Mouse (Mus musculus): ENCODE measurements at regions not wholly inside any gene's neighbourhood (a gene's known extent, or its start where the extent isn't known, plus 50 kb on each side); places are given as distances from the start of the nearest gene placed in this dataset.

DNA sequence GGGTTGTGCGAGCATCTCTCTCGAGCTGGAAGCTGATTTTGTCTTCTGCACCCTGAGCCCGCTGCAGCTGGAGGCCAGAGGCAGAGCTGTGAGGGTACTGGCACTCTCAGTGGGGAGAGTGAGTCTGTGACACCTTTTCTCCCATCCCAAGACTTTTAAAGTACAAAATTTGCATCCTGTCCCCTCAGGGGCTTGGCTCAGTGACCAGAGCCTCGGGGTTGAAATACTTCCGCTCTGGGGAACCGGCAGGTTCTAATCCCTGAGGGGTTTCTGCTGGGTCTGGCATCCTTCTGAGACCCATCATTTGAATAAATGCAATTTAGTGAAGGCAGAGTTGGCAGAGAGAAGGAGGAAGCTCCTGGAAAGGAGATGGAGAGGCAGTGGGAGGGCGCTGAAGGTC, 340.5 kb upstream of the Smim15 start:
- no peak for DNase-seq (ENCODE audit: extremely low read depth, low read depth)

DNA sequence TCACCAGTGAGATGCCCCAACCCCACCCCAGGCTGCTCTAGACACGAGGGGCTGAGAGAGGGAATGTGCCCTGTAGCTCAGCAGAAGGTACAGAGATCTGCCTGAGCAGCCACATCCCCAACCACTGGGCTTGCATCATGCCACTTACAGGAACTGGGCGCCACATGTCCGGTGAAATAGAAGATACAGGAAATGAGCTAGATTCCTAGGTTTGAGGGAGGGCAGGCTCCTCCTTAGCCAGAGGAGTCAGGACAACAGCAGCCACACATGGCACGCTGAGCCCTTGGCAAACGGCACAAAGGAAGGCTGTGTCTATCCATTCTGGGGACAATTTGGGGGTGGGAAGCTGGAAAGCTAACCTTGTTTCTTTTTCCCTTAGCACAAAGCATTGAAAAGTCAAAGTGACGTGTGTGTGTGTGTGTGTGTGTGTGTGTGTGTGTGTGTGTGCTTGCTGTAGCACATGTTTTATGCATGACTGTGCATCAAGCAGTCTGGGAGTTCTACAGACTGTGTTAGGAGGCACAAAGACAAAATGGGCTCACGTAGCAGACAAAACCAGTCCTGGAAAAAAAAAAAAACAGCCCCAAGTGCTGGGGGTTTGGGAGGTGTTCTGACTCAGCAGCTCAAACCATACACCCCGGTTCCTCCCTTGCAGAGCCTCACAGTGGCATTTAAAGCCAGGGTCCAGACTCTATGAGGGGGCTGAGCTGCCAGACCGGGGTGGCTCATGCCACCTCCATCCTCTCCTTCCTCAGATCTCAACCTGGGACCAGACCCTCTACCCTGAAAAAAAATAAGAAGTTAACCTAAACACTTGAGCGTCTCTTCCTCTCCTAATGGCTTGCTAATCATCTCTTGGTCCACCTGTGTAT, 343.7 kb upstream of the Smim15 start:
- no peak for DNase-seq (ENCODE audit: extremely low read depth, low read depth)

DNA sequence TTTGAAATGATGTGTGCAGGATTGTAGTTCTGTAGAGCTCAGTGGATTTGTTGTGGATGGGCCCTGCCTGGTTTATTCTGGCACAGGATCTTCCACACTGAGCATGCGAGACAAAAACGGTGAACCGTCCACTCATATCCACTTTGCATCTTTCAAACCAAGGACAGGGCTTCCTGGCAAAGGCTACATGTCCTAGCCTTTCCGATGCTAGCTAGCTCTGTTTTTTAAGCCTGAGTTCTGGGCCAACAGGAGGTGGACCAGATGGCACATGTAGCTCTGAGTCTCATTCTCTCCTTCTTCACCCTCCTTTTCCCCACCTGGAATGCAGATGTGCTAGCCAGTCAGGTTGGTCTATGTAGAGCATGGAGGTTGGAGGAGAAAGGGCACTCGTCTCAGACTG, 345.0 kb upstream of the Smim15 start:
- DNase-seq (ENCODE audit: extremely low read depth, low read depth): no peak

DNA sequence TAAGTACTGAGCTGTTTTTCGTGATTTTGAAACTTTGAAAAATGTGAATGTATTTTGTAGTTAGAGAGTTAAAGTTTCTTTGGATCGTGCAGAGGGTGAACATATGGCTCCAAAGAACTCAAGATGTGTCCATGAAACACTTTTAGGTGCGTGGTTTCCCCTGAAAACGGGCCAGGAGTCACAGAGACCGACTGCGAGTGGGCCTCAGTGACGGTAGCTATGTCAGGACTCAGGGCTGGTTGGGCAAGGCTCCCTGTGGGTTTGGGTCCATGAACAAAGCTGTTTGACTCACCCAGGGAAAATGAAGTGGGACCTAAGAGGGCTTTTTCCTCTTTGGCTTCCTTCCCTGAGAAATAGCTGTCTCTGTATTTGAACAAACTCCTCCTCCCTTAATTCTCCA, 345.9 kb upstream of the Smim15 start:
- no peak for DNase-seq (ENCODE audit: extremely low read depth, low read depth)

DNA sequence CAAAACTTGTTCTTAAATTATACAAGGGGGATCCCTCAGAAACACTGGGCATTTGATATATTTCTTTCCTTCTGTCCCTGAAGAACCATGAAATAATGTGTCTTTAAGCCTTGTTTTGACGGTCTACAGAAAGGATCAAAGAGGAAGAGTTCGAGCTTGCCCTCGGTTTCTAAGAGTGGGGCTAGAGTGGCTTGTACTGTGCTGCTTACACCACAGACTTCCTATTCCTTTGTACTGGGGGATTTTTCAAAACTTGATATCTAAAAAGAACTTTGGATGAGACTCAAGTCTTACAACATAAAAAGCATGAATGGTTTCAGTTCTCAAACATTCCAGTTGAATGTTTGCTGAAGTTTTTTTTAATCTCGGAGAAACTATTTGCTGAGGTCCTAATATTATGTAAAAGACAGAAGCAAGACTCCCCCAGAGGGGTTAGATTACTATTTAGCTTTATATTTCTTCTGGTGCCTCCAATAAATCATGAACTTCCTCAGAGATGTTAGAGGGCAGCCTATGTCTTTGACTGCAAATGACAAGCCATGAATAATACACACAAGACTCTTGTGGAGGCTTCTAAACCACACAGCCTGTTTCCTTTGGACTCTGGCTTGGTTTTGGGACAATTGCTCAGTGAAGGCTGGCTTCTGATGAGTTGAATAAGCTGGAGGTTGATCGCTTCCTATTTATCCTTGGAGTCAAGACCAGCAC, 352.0 kb upstream of the Smim15 start:
- DNase-seq (ENCODE audit: extremely low read depth, low read depth): no peak

DNA sequence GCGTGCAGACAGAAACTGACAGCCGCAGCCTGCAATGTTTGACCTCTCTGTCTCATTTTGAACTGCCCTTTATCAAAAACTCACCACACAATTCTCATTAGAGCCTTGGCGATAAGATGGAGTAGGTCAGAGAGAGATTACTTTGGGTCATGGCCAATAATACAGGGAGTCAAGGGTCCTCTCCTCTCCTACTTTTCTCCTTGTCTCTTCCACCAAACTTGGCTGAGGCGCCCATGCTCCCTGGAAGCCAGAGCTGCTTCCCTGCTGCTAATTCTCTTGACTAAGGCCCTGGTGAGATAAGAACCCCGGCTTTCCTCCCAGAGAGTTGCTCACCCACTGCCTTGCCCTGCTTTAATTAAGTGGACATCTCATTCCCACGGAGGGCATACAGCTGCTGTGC, 355.3 kb upstream of the Smim15 start:
- DNase-seq (ENCODE audit: extremely low read depth, low read depth): no peak

DNA sequence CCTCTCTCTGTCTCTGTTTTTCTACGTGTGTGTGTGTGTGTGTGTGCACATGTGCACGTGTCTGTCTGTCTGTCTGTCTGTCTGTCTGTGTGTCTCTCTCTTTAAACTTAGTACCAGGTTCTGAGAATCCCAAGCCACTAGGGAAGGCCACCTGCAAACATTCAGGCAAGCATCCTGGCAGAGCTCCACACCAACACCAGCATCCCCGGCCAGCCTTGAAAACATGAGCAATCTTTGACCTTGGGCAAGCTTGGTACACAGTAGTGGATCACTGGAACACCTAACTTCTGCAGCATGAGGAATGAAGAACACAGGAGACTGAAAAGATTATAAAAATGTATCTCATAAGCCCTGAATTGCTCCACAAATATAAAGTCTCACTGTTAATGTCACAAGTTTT, 359.0 kb upstream of the Smim15 start:
- DNase-seq (ENCODE audit: extremely low read depth, low read depth): no peak

DNA sequence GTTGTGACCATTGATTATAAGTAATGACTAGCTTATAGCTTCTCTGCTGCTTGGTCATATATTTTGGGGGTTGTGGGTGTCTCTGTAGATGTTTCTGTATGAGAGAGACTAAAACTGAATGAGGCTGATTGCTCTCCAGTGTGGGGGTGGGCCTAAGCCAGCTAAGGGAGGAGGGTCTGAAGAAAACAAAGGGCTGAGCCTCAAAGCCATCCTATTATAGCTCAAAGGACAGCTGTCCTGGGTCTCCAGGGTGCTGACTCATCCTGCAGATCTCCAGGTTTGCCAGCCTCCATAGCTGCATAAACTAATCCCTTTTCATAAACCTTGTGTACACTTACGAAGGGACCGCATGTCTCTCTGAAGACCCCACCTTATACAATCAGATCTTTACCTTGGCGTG, 360.3 kb upstream of the Smim15 start:
- no peak for DNase-seq (ENCODE audit: extremely low read depth, low read depth)

DNA sequence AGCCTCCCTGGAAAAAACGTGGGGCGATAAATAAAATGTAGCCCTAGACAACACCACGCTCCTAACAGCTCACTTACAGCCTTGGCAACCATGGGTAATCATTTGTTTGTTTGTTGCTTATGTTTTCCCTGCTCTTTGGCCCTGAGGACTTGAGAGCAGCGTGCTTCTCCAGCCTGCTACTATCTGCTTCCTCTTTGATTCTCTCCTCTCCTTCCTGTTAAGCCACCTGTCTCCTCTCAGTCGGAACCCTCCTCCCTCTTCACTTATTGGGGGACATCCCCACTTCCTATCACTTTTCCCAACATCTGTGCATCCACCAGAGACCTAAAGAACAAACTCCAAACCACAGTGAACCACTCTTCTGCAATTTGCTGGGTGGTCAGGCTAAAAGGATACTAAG, 362.5 kb upstream of the Smim15 start:
- DNase-seq (ENCODE audit: extremely low read depth, low read depth): no peak

DNA sequence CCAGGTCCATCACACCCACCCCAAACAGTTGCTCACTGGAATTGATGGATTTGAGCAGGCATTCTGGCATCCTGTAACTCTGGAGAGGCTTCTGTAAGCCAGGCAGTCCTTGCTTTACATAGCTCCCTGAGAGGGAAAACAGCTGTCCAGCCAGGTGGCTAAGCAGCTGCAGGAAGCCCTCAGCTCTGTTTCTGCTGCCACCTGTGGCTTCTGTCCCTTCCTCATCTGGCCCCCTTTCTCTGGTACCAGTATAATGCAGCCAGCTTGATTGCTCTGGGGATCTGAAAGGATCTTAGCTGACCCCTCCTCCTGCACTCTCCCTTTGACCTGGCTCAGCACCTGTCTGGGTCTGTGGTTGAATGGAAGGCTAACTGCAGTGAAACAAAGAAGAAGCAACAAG, 365.4 kb upstream of the Smim15 start:
- DNase-seq (ENCODE audit: extremely low read depth, low read depth): no peak

DNA sequence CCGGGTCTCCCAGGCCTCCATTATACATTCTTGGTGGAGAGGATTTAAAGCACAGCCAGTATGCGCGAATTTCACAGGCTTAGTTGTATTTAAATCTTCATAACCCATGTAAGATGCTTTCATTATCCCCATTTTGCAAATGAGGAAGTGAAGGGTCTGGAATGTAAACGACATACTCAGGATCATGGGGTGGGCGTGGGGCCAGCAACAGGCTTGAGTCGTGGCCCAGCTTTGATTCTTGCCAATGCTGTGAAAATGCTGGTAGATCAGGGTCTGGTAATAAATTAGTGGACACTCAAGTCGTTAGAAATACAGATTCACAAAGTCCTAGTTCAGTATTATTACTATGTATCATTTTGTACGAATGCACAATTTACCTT, 367.2 kb upstream of the Smim15 start:
- no peak for DNase-seq (ENCODE audit: extremely low read depth, low read depth)

DNA sequence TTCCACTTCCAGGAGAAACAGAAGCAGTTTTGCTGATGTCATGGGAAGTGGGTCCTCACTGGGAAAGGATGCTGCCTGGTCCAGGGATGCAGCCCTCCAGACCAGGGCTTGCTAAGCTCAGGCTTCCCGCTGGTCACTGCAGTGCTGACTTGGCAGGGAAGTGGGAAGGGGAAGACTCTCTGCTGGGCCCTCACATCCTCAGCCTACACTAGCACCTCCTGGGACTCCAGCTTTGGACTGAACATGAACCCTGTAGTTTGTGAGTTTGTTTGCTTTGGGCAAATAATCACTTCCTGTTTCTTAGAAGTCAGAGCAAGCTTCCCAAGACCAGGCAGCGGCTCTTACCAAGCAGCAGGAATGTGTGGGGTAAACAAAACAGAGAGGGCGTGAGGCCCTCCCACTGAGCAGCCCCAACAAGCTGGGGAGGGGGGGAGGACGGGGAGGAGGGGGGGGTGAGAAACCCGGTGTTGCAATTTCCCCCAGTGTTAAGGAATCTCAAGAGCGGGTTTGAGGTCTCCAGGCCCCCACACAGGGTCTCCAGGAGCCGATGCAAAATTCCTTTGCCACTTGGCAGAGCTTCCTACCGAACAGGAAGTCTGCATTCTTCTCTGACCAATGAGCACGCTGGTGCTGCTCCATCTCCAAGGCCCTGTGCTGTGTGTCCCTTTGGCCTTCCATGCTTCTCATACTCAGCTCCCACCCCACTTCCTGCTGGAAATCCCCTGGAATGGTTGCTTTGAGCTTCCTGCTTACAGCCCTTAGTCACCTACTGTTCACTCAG, 367.7 kb upstream of the Smim15 start:
- DNase-seq (ENCODE audit: extremely low read depth, low read depth): no peak

DNA sequence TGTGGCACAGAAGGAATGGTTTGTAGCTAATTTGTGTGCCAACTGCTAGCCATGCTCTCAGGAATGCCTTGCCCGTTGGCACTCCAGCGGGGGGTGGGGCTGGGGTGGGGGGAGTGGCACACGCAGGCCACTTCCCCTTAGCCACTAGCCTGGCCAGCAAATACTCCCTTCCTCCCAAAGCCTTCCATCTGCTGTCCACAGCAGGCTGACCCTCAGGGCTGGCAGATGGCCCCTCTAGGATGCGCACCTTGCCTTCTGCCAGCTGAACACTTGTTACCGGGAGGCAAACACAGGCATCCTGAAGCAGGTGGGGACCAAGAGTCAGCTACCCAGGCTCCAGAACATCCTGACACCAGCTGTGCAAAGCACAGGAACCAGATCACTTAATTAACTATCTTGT, 372.1 kb upstream of the Smim15 start:
- DNase-seq (ENCODE audit: extremely low read depth, low read depth): no peak

DNA sequence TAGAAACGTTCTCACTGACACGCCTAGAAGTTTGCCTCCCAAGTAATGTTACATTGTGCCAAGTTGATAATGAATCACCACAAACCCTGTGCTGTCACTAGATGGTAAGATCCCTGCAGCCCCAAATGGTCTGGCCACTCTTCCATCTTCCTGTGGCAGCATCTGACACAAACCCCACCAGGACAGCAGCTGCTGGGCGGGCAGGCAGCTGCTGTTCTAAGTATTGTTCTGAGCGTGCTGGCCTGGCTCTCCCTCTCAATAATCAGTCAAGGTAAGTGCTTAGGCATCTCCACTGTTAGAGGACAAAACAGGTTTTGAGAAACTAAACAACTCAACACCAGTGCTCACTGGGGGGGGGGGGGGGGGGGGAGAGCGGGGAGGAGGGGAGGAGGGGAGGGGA, 375.7 kb upstream of the Smim15 start:
- no peak for DNase-seq (ENCODE audit: extremely low read depth, low read depth)

DNA sequence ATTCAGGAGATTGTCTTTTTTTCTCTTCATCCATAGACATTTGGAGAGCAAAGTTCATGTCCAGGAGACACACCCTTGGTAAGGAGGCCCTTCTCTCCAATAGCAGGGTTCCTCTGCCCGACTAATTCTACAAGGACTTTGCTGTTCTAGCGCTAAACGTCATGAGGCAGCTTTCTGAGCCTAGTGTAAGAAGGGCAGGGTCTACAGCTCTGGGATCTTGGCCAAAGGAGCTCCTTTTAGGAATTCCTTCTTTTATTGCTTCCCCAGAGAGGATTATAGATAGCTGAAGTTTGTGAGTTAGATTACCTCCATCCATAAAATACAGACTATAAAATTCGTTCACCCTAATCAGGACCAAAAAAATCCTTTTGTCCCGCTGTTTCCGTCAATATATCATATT, 378.5 kb upstream of the Smim15 start:
- DNase-seq (ENCODE audit: extremely low read depth, low read depth): no peak

DNA sequence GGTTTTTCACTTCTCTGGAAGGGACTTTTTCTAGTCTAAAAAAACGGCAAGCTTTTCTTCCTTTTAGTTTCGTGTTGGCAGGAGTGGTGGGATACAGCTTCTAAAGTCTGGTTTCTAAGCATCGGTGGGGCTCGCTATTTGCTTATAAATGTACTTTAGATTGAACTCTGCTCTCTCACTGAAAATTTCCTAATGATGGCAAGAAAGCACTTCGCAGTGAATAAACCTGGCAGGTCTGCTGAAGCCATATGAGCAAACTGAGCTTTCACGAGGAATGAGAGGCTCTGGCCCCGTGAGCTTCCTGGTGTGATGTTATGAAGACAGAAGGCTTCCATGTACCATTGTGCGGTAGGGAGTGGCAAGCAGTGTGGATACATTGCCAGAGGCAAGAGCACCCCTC, 380.0 kb upstream of the Smim15 start:
- no peak for DNase-seq (ENCODE audit: extremely low read depth, low read depth)

DNA sequence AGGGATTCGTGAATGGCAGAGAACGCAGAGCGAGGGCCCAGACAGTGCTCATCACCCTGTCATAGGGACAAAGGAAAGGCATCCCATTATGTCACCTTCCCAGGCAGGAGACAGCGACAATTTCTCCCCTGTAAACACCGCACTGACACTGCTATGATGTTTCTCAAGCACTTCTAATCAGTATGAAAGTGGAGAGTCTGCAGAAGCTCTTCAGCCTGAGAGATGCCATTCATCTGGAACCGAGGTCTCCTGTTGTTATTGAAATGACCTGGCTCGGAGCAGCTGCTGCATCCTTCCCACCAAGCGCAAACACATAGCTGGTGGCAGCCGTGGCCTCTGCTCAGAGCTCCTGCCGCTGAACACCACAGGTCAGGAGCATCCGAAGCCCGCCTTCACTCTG, 380.5 kb upstream of the Smim15 start:
- no peak for DNase-seq (ENCODE audit: extremely low read depth, low read depth)

DNA sequence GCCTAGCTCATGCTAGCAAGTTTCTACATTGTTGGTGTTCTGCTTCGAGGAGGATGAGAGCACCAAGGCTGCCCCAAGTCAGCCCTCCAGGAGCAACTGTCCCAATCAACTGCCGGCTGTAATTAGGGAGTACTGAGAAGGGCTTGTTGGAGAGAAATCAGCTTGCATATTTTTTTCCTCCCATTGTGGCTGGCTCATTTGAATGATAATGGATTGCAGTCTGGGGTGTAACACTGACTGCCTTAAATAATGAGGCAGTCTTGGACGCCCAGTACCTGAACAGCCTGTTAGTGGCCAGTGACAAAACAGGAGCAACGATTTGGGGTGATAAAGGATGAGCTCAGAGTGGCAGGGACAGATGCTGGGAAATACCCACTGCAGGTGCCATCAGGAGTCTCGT, 382.8 kb upstream of the Smim15 start:
- DNase-seq (ENCODE audit: extremely low read depth, low read depth): no peak

DNA sequence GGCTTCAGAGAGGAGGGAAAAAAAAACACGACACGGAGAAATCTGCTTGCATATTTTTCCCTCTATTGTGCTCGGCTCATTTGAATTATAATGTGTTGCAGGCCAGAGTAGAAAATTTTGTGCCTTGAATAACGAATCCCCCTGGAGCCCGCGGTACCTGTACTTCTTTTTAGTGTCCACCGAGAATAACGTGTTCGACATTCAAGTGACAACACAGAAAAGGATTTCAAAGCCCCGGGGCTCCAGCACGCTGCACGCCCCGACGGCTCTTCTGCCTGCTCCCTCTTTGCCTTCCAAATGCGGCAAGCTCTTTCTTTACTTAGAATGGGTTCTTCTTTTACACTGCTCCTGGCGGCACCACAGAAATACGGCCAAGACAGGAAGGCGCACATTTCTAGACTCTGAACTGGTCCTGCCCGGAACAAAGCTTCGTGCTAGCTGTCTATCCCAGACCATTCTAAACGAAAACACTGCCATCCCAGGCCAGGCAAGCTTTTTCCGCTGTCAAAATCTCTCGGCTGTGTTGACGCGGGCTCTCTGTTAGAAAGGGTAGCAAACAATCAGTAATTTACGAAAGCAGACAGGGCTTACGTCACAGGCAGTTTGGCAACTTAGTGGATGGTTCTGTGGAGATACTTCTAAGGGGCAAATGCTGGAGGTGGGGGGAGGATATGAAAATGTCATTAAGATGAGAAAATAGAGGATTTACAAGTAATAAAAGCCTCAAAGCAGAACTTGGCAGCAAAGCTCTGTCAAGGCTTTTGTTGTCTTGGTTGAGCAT, 398.2 kb upstream of the Smim15 start:
- DNase-seq (ENCODE audit: extremely low read depth, low read depth): no peak

DNA sequence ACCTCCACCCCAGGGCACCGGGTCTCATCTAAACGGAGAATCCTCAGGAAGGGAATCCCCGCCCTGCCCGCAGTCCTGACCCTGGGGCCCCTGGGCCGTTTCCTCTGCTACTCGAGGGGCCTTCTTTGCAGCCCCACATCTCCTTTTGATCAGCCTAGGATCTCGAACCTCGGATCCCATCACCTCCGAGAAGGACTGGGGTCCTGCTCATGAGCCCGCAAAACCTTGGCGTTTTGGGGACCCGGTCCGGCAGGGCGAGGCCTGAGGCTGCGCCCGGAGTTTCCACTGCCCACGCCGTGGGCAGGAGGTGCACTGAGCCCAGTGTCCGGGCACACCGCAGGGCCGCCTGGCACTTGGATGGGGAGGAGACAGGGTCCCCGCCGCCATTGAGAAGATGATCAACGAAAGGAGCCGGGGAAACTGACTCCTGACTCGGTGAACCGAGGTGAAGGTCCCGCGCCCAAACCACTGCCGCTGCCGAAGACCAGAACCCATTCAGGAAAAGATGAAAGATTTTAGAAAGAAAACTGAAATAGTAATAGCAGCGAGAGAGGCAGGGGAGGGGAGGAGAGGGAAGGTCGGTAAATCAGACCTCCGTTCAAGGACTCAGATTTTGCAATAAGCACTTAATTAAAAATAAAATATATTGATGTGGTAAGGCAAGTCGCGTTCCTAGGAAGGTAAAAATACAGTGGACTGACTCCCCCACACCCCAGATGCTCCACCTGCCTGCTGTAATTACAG, 399.0 kb upstream of the Smim15 start:
- no peak for DNase-seq (ENCODE audit: extremely low read depth, low read depth)

DNA sequence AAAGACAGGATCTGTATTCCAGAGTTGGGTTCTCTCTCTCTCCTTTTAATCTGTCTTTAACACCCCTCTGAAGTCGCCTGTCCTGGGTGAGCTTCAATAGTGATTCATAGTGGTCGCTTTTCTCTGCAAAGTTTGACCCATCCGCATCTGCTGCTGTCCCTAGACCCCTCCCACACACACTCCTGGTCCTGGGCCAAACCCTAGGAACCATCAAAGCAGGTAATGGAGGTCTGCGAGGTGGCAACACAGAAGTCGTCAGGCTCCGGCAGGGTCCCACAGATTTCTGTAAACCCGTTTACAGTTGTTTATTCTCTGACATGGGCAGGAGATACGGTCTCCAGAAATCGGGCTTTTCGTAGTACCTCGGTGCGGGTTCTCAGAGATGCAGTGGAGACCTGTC, 399.5 kb upstream of the Smim15 start:
- no peak for DNase-seq (ENCODE audit: extremely low read depth, low read depth)

All from MEL-GATA-1-ER (cell line).